Mouse (Mus musculus) midbrain, embryonic 14.5 days (tissue): ENCODE measurements around the gene Patj. TPM values are rescaled to one million over a fixed set of nuclear protein-coding genes. Genes with fewer than 3 reads are reported as not detected.
A peak's percentile ranks its signal among the peaks of the same experiment; 100 is the strongest.

ENCODE experiments used
- ATAC-seq: fragments of 200-750 bp; cut with Nextera tagmentation; 2 replicates; pipeline ENCODE4 v1.8.0; 2017; ENCODE audit warnings: moderate number of reproducible peaks, moderate library complexity; ENCODE audit not compliant: low FRiP score, low TSS enrichment
- DNase-seq: peaks from one replicate; pipeline ENCODE4 v3.0.0-alpha.2; 2015
- H3K27ac ChIP-seq: fragments of 300-500 bp; sonication (generic); replicated peaks from 2 replicates; pipeline ENCODE4 v1.5.1; 2014; ENCODE audit warnings: mild to moderate bottlenecking, low read depth, low read length, moderate library complexity
- H3K27me3 ChIP-seq: fragments of 300-500 bp; sonication (generic); 2 replicates; pipeline ENCODE4 v1.6.1; 2014; ENCODE audit warnings: low read length, control low read depth, mixed read lengths; ENCODE audit not compliant: control insufficient read depth, insufficient read depth
- H3K36me3 ChIP-seq: fragments of 300-500 bp; sonication (generic); 2 replicates; pipeline ENCODE4 v1.6.1; 2014; ENCODE audit warnings: low read length, control low read depth; ENCODE audit not compliant: control insufficient read depth, insufficient read depth
- H3K4me1 ChIP-seq: fragments of 300-500 bp; sonication (generic); 2 replicates; pipeline ENCODE4 v1.6.1; 2014; ENCODE audit warnings: mild to moderate bottlenecking, antibody characterized with exemption, low read length, control low read depth; ENCODE audit not compliant: control insufficient read depth, insufficient read depth
- H3K4me2 ChIP-seq: fragments of 300-500 bp; sonication (generic); 2 replicates; pipeline ENCODE4 v1.6.1; 2014; ENCODE audit warnings: mild to moderate bottlenecking, low read length, moderate library complexity
- H3K4me3 ChIP-seq: fragments of 300-500 bp; sonication (generic); replicated peaks from 2 replicates; pipeline ENCODE4 v1.5.1; 2014; ENCODE audit warnings: low read depth, low read length
- H3K9ac ChIP-seq: fragments of 300-500 bp; sonication (generic); replicated peaks from 2 replicates; pipeline ENCODE4 v1.6.1; 2014; ENCODE audit warnings: mild to moderate bottlenecking, low read length, moderate library complexity
- H3K9me3 ChIP-seq: fragments of 300-500 bp; sonication (generic); 2 replicates; pipeline ENCODE4 v1.6.1; 2016; ENCODE audit warnings: low read length, control low read depth, mixed read lengths; ENCODE audit not compliant: control insufficient read depth
- WGBS: fragments of 180-500 bp; shearing (Covaris S2); extraction: QIAGEN DNeasy Blood & Tissue Kit; methylation state at CpG from one replicate; pipeline ENCODE4 v1.1.7; 2014; 5-methylcytosine and 5-hydroxymethylcytosine counted together
- polyA plus RNA-seq: library from polyadenylated mRNA; unstranded; fragments of >200 nt; fragmentation: Nextera tagmentation; extraction: Ambion mirVana; gene quantifications from 2 replicates; pipeline ENCODE4 v1.2.1, GENCODE M21; 2014

Patj gene
- 8.0 and 9.0 TPM in 2 replicates for polyA plus RNA-seq

DNA sequence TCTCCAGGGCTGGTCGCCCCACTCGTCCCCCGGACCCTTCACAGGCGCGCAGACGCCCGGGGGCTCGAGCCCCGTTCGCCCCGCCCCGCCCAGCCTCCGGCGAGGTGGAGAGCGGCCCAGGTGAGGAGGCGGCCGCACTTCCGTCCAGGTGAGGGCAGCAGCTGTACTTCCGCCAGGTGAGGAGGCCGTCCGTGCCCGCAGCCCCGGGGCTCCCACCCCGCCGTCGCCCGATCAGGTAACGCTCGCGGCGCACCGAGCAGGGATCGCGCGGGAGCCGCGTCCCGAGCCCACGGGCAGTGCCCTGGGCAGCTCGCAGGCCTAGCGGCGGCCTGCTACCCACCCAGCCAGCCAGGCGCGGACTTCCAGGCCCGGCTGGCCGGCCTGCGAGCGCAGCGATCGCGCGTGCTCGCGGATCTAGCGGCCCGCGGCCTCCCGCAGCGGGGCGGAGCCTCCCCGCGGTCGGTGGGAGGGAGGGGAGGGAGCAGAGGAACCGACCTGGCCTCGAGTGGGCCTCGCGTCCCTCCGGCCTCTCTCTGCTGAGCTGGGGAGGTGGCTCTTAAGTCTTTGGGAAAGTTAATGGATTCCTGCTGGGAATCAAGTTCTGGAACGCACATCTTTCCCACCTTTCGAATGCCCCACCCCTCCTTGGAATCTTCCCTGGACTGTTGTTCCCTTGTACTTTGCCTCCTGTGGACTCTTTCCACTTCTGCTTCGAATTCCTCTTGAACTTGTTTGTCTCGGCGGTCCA lies at the start of gene Patj:
Gene Patj, plus strand, starts transcription at position 96 of the 748 bp plus-strand sequence.
- Histone ChIP-seq H3K9me3 (no peaks in the 10 kb centered on the region), H3K27ac (peak within 1 kb of the TSS; percentile 80), H3K4me2 (peak within 1 kb of the TSS; percentile 88), H3K4me3 (peak within 1 kb of the TSS; percentile 80), H3K36me3 (no peaks in the 10 kb centered on the region), H3K27me3 (no peaks in the 10 kb centered on the region), H3K9ac (peak within 1 kb of the TSS; percentile 98), H3K4me1 (0 out of 2 replicates have a peak, but pooled peaks cover 5% of the 10 kb centered on the region)
- 1% methylated on average over 73 of the region's 73 CpGs for WGBS
- DNase-seq (peak; percentile 85), ATAC-seq (peak; percentile 83)

GRCm38 (mm10) chr4:98348580-98348979 lies 47.0 kb upstream of the Patj start:
- Histone ChIP-seq H3K9me3 (no peaks in the 10 kb centered on the region), H3K4me2 (no peak overlapping the region), H3K27ac (no peak overlapping the region), H3K27me3 (no peaks in the 10 kb centered on the region), H3K4me1 (no peaks in the 10 kb centered on the region), H3K4me3 (no peak overlapping the region), H3K9ac (no peak overlapping the region), H3K36me3 (0 out of 2 replicates have a peak, but pooled peaks cover 6% of the 10 kb centered on the region)
- DNase-seq (no peak), ATAC-seq (no peak)
- WGBS: 93% methylated on average over 5 of the region's 5 CpGs

- no peaks in the 10 kb centered on the region for H3K4me1 ChIP-seq
- DNase-seq (no peak), ATAC-seq (no peak)
- no peak overlapping the region for H3K4me3 ChIP-seq
- H3K27me3 ChIP-seq: no peaks in the 10 kb centered on the region
- H3K4me2 ChIP-seq: no peak overlapping the region
- H3K9me3 ChIP-seq: no peaks in the 10 kb centered on the region
- no peak overlapping the region for H3K27ac ChIP-seq
- H3K9ac ChIP-seq: no peak overlapping the region
- WGBS: 95% methylated on average over 9 of the region's 9 CpGs
- peaks cover 30% of the 10 kb centered on the region for H3K36me3 ChIP-seq
Observed at GRCm38 (mm10) chr4:98358034-98358809, 37.4 kb upstream of the Patj start.

DNA sequence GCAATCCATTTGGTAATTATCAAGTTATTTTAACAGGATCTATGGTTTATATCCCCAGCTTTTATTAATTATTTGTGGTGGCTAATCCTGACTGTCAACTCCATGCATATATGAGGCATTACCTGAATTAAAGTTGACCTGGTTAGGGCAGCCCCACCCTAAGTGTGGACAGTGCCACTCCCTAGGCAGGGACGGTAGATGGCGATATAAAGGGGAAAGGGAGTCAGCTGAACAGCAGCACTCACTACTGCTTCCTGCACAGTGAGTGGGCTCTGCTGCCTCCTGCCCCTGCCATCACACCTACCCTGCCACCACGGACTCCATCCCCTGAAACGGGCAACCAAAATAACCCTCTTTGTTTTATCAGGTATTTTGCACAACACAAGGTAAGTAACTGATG lies 20.2 kb upstream of the Patj start:
- no peaks in the 10 kb centered on the region for H3K9me3 ChIP-seq
- peaks cover 18% of the 10 kb centered on the region; the same call in 1 of the 2 replicates for H3K36me3 ChIP-seq
- H3K27me3 ChIP-seq: no peaks in the 10 kb centered on the region
- DNase-seq: no peak
- WGBS: 58% methylated on average over 4 of the region's 4 CpGs
- H3K4me1 ChIP-seq: no peaks in the 10 kb centered on the region
- no peak overlapping the region for H3K4me3 ChIP-seq
- H3K9ac ChIP-seq: no peak overlapping the region
- 0 out of 2 replicates have a peak, but pooled peaks have one; percentile 11 for ATAC-seq
- no peak overlapping the region for H3K27ac ChIP-seq
- H3K4me2 ChIP-seq: no peak overlapping the region

- Histone ChIP-seq H3K9me3 (no peaks in the 10 kb centered on the region), H3K4me3 (no peak overlapping the region), H3K9ac (no peak overlapping the region), H3K4me2 (no peak overlapping the region), H3K36me3 (peaks cover 11% of the 10 kb centered on the region; the same call in 1 of the 2 replicates), H3K27me3 (no peaks in the 10 kb centered on the region), H3K27ac (no peak overlapping the region), H3K4me1 (no peaks in the 10 kb centered on the region; the same call in 1 of the 2 replicates)
- WGBS: 96% methylated on average over 2 of the region's 2 CpGs
- DNase-seq (no peak), ATAC-seq (no peak)
Observed at GRCm38 (mm10) chr4:98376943-98377342, 18.6 kb upstream of the Patj start.

DNA sequence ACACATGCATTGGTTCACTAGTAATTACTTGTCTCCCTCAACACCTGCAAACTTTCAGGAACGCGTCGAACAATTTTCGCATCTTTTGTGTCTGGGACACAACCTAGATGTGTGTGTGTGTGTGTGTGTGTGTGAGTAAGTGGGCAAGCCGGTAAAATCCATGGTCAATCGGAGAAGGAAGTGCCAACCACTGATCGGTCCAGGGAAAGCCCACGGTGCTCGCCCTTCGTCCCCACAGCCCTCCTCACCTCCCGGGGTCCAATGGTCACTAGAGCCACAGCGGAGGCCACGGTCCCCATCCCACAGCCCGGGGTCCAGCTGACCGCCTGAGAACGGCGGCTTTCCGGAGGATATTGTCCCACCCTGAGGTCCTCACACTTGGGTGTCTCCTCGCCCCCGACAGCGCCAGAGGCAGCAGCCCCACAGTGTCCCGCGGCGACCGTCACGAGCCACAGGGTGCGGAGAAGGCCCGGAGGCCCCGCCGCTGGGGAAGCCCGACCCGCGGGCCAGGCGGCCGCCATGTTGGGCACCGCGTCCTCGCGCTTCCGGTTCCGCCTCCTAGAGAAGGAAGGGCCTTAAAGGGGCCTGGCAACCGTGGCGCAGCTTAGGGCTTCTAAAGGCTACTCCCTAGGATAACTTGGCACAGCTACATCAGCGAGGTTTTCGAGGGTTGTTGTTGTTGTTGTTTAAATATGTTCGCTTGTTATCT lies 12.7 kb upstream of the Patj start, which contains the start of gene Tm2d1:
Gene Tm2d1, minus strand, starts transcription at position 591 of the 709 bp plus-strand sequence.
- Histone ChIP-seq H3K27me3 (no peaks in the 10 kb centered on the region), H3K9ac (peak within 1 kb of the TSS; percentile 96), H3K9me3 (no peaks in the 10 kb centered on the region), H3K4me2 (peak within 1 kb of the TSS; percentile 67), H3K27ac (peak within 1 kb of the TSS; percentile 77), H3K36me3 (no peaks in the 10 kb centered on the region), H3K4me1 (peaks cover 4% of the 10 kb centered on the region), H3K4me3 (peak within 1 kb of the TSS; percentile 92)
- DNase-seq: peak; percentile 92
- WGBS: under 1% methylated on average over 46 of the region's 46 CpGs
- peak; percentile 94 for ATAC-seq

DNA sequence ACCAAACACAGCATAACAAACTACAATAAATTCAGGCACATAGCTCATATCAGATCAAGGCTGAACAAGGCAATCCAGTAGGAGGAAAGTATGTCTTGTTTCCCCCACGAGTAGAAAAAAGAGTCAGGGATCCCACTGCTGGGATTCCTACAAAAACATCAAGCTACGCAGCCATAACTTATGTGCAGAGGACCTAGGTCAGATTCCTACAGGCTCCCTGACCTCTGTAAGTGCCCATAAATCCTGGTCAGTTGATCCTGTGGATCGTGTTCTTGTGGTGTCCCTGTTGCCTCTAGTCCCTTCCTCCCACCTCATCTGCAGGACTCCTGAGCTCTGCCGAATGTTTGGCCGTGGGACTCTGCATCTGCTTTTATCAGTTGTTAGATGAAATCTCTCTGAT lies 10.5 kb upstream of the Patj start:
- Histone ChIP-seq H3K27me3 (no peaks in the 10 kb centered on the region), H3K27ac (no peak overlapping the region), H3K36me3 (no peaks in the 10 kb centered on the region), H3K4me3 (no peak overlapping the region), H3K9ac (no peak overlapping the region), H3K9me3 (no peaks in the 10 kb centered on the region), H3K4me1 (peaks cover 4% of the 10 kb centered on the region), H3K4me2 (no peak overlapping the region)
- 81% methylated on average over 5 of the region's 5 CpGs for WGBS
- DNase-seq (no peak), ATAC-seq (no peak)

GRCm38 (mm10) chr4:98395346-98395689 lies 267 bp upstream of the Patj start:
- Histone ChIP-seq H3K4me1 (0 out of 2 replicates have a peak, but pooled peaks cover 5% of the 10 kb centered on the region), H3K4me3 (peak overlapping the region; percentile 80), H3K27me3 (no peaks in the 10 kb centered on the region), H3K9me3 (no peaks in the 10 kb centered on the region), H3K36me3 (no peaks in the 10 kb centered on the region), H3K27ac (peak overlapping the region; percentile 80), H3K4me2 (peak overlapping the region; percentile 88), H3K9ac (peak overlapping the region; percentile 98)
- DNase-seq (peak; percentile 64), ATAC-seq (no peak)
- WGBS: 2% methylated on average over 7 of the region's 7 CpGs
